Mouse (Mus musculus) heart, embryonic 10.5 days (tissue): Measurements from ENCODE around the gene Vmn2r97. TPM values are rescaled to one million over a fixed set of nuclear protein-coding genes. Genes with fewer than 3 reads are reported as not detected.
"Not testable (repeated sequence)": the region's sequence is repeated elsewhere in the genome, so short reads cannot be mapped to it uniquely, and the experiment has no call there.

Source experiments
- DNase-seq: peaks from one replicate; pipeline ENCODE4 v3.0.0-alpha.2; 2017; ENCODE audit warnings: low spot score
- H3K27ac ChIP-seq: fragments of 300-500 bp; sonication (generic); 2 replicates; pipeline ENCODE4 v1.5.1; 2016; ENCODE audit warnings: mild to moderate bottlenecking
- H3K27me3 ChIP-seq: fragments of 300-500 bp; sonication (generic); 2 replicates; pipeline ENCODE4 v1.6.1; 2016; ENCODE audit warnings: mild to moderate bottlenecking; ENCODE audit not compliant: poor library complexity, insufficient read depth, severe bottlenecking
- H3K36me3 ChIP-seq: fragments of 300-500 bp; sonication (generic); 2 replicates; pipeline ENCODE4 v1.6.1; 2016; ENCODE audit warnings: mild to moderate bottlenecking, moderate library complexity
- H3K4me1 ChIP-seq: fragments of 300-500 bp; sonication (generic); 2 replicates; pipeline ENCODE4 v1.6.1; 2016; ENCODE audit warnings: mild to moderate bottlenecking
- H3K4me3 ChIP-seq: fragments of 300-500 bp; sonication (generic); 2 replicates; pipeline ENCODE4 v1.5.1; 2016; ENCODE audit warnings: mild to moderate bottlenecking, moderate library complexity
- H3K9me3 ChIP-seq: fragments of 300-500 bp; sonication (generic); 2 replicates; pipeline ENCODE4 v1.6.1; 2016; ENCODE audit warnings: mild to moderate bottlenecking, moderate library complexity
- WGBS: fragments of 180-500 bp; shearing (Covaris S2); methylation state at CpG from one replicate; pipeline ENCODE4 v1.1.7; 2016; 5-methylcytosine and 5-hydroxymethylcytosine counted together
- polyA plus RNA-seq: library from polyadenylated mRNA; unstranded; fragments of >200 nt; fragmentation: Nextera tagmentation; extraction: Ambion mirVana; gene quantifications from 2 replicates; pipeline ENCODE4 v1.2.1, GENCODE M21; 2016

Vmn2r97 gene
- polyA plus RNA-seq: not detected in 2 replicates

DNA sequence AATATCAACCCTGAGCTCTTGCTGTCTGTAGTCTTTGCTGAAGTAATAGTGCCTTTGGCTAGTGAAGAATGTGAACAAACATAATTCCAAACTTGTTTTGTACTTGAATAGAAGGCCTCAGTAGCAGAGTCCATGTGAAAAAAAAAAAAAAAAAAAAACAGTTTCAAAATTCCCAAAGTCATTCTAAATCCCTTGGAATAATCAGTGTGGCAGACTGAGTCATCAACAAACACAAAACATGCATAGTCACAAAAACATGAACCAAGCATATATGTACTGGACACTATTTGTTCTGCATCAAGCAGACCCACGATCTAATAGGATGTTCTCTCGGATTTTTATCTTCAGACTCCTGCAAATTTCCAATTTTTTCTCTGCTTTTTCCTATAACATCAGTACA lies at the start of gene Vmn2r97:
TSS of gene Vmn2r97 (plus strand) at position 301 of the 400 bp plus-strand sequence.
- H3K27me3 ChIP-seq, H3K4me1 ChIP-seq, DNase-seq, H3K27ac ChIP-seq, H3K4me3 ChIP-seq, H3K9me3 ChIP-seq, H3K36me3 ChIP-seq: not testable (repeated sequence)
- 76% methylated on average over 2 of the region's 2 CpGs for WGBS

DNA sequence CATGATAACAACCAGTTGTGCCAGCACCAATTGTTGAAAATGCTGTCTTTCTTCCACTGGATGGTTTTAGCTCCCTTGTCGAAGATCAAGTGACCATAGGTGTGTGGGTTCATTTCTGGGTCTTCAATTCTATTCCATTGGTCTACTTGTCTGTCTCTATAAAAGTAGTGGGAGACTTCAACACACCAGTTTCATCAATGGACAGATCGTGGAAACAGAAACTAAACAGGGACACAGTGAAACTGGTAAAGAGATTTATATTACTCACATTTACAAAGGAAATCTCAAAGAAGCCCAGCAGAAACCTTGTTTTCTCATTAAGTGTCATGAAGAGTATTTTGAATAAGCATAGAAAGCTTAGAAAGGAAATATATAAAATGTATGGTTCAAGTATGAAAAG lies 31.7 kb upstream of the Vmn2r97 start:
- 68% methylated on average over 2 of the region's 2 CpGs for WGBS
- DNase-seq, H3K27ac ChIP-seq, H3K36me3 ChIP-seq, H3K4me3 ChIP-seq, H3K4me1 ChIP-seq, H3K27me3 ChIP-seq: not testable (repeated sequence)
- H3K9me3 ChIP-seq: peaks cover 11% of the 10 kb centered on the region; the same call in 1 of the 2 replicates

GRCm38 (mm10) chr17:18889745-18890329 lies 24.3 kb upstream of the Vmn2r97 start:
- no peak for DNase-seq
- Histone ChIP-seq H3K4me1 (no peaks in the 10 kb centered on the region), H3K4me3 (no peak overlapping the region), H3K9me3 (peaks cover 10% of the 10 kb centered on the region), H3K36me3 (no peaks in the 10 kb centered on the region), H3K27ac (no peak overlapping the region), H3K27me3 (no peaks in the 10 kb centered on the region)
- 77% methylated on average over 6 of the region's 6 CpGs for WGBS

GRCm38 (mm10) chr17:18957800-18958199 lies 43.7 kb downstream of the Vmn2r97 start:
- not testable (repeated sequence) for H3K27me3 ChIP-seq, H3K4me1 ChIP-seq, H3K4me3 ChIP-seq, H3K27ac ChIP-seq, DNase-seq, H3K36me3 ChIP-seq
- H3K9me3 ChIP-seq: peaks cover 42% of the 10 kb centered on the region
- WGBS: 58% methylated on average over 1 of the region's 1 CpGs

DNA sequence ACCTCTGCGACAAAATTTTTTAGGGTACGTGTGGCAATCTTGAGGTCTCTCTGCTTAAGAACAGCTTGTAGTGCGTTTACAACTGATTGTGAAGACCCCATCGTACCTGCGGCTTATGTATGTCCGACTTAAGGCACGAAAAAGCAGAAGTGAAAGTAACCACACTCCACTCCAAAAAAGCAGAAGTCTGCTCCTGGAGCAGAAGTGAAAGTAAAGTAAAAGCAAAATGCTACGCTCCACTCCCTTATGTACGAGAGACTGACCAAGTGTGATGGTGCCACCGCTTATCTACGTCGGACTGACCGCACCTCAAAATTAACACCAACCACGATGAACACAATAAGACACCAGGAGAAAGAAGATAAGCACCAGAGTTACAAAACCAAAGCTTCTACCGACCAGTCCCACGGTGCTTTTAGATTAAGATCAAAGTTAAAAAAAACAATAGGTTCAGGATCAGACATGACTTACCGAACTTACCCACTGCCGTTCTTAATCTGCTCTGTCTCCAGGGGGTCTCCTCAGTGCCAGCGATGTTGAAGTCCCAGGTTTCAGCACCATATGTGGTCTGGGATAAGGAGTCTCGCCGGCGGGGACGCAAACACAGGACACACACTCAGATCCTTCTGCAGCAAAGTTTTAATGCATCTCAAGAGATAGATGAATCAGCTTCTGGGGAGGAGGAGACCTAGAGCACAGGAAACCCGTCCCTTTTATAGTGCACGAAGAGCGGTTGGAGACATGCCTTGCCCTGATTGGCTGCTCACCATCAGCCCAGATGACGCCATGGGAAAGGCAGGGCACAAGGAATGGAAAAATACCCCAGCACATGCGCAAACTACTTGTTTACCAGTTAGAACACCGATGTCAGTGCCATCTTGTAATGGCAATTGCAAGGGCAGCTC lies 54.5 kb downstream of the Vmn2r97 start:
- Histone ChIP-seq H3K27me3 (no peaks in the 10 kb centered on the region), H3K4me3 (no peak overlapping the region), H3K36me3 (no peaks in the 10 kb centered on the region), H3K9me3 (peaks cover 24% of the 10 kb centered on the region), H3K27ac (no peak overlapping the region), H3K4me1 (no peaks in the 10 kb centered on the region)
- no peak for DNase-seq
- 88% methylated on average over 29 of the region's 29 CpGs for WGBS

Other genes with a start within 250 kb of the Vmn2r97 start
- gene Vmn2r98, start 139.2 kb downstream of the Vmn2r97 start, polyA plus RNA-seq: not detected in 2 replicates